Mouse (Mus musculus) kidney, adult 8-10 months (tissue): ENCODE data around the gene Cst13.
"Not testable (repeated sequence)": the region's sequence is repeated elsewhere in the genome, so short reads cannot be mapped to it uniquely, and the experiment has no call there.

ENCODE experiments used
- DNase-seq, 2 experiments: peaks; one replicate each; pipeline ENCODE4 v3.0.0; 2022

The Cst13 gene

GRCm38 (mm10) chr2:148819909-148820308, at the start of gene Cst13:
Gene Cst13, plus strand, starts transcription at chr2:148820081.
- no peak for DNase-seq

GRCm38 (mm10) chr2:148771397-148771796, 48.5 kb upstream of the Cst13 start, which contains the start of gene Cst11:
Gene Cst11, minus strand, starts transcription at chr2:148771497.
- not testable (repeated sequence) for DNase-seq

DNA sequence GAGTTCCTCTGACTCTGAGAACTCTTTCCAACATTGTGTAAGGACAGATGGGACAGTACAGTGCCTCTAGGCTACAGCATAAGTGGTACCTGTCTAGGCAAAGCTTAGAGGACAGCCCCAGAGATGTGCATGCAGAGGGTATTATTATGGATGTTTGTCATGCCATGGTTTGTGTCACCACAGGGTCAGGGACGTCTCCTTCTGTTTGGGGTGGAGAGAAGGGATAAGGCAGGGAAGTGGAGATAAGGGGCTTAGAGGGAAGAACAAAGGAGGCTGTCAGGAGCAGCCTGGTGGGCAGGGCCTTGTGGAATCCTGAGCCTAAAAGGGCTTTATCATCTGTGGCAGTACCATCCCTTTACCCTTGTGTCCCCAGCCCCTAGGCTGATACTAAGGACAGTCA, 38.2 kb upstream of the Cst13 start, which contains the start of gene 8030411F24Rik:
Gene 8030411F24Rik (plus strand): TSS at position 301 of the 400 bp plus-strand sequence.
- no peak for DNase-seq

GRCm38 (mm10) chr2:148789142-148789541, 30.7 kb upstream of the Cst13 start, which contains the start of gene Cst12:
Gene Cst12, plus strand, starts transcription at chr2:148789361.
- no peak for DNase-seq

DNA sequence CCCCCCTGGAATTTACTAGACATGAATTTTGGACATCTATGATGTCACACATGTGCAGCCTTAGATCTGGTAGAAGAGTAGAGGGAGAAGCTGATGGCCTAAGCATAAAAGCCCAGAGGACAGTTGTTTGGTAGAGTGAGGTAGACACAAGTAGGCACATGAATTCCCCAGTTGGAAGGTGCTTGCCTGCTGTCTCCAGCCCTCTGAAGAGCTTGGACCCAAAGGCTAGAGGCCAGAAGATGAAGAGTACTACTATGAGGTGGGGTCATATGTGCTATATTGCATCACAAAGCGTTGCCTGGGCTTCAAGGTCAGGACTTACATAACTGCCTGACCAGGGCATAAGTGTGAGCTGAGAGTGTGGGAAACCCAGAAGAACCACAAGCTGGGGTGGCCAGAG, 21.4 kb upstream of the Cst13 start, which contains the start of gene Cst8:
Gene Cst8 (plus strand): TSS at position 301 of the 400 bp plus-strand sequence.
- DNase-seq, result no peak

DNA sequence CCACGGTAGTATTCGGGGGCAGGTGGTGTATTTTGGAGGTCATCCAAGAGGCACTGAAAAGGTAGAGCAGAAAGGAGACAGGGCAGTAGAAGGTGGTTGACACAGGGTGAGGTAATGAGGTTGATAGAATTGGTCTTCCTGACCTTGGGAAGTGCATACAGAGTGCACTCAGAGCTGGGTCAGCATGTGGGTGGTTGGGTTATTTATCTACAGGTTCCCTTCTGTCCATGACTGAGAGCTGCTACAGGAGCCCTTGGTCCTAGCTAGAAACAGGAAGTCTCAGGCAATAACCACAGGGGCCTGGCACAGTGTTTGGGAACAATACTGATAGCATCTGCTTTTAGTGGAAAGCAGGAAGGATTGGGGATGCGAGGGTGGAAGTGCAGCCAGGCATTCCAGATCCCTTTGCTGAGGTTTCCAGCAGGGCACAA, 18.4 kb upstream of the Cst13 start:
- DNase-seq, result peak; percentile 4 to 5

GRCm38 (mm10) chr2:148806696-148807095, 13.2 kb upstream of the Cst13 start:
- DNase-seq, result no peak

DNA sequence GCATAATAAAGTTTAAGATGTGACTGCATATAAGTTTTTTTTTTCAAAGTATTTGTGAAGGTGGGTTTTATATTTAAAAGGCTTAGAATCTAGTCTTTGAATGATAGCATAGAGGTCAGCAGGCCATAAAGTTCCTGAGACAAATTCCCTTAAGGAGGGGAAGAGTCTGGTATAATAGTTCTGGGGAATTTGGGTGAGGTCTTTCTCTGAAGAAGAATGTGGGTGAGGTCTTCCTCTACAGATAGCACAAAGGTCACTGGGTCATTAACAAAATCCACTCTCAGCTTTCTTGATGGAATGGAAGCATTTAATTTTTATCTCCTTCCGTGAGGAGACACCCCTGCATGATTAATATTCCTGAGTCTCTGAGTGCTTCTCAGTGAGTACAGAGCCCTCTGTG, 6.1 kb downstream of the Cst13 start:
- no peak for DNase-seq

DNA sequence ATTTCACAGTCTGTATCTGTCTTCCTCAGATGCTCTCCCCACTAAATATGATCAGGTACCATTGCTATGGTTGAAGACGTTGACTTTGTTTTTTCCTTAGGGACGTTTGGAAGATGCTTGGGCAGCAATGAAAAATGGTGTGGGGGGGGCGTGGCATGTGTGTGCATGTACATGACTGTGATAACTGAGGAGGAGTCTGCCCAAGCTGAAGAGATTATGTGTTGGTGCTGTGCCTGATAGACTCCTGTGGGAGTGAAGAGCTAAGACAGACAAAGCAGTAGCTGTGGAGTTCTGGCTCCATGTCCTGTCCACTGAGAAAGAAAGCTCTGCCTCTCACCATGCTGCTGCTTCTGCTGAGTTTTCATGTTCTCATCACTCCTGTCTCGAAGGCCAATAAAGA, 15.0 kb downstream of the Cst13 start, which contains the start of gene Cst9:
Gene Cst9 (plus strand): TSS at position 236 of the 400 bp plus-strand sequence.
- no peak for DNase-seq

DNA sequence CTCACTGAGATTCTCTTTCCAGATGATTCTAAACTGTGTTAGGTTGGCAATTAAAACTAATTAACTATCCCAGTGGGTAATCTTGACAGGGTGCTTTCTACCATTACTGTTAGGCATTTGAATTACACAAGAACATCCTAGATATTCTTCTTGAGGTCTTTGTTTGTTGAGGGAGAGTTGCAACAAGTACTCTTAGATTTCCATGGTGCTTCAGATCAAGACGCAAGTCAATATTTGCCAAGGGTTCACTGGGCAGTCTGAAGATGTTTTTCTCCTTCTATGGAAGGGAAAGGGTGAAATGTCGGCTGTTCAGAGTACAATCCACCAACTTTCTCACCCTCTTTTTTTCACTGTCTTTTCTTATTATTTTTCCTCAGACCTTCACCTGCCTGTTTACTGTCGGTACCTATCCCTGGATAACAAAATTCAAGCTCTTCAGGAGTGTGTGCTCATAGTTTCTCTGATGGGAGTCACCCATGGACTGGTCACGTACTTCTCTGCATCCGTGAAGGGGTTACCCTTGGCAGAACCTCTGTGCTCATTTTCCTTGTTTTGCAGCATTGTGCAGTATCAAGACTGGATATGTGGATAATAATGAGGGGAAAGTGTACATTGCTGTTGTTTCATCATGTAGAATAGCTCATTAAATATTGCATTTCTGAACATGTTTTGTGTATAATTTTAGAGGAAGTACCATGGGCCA, 18.3 kb downstream of the Cst13 start:
- no peak for DNase-seq

DNA sequence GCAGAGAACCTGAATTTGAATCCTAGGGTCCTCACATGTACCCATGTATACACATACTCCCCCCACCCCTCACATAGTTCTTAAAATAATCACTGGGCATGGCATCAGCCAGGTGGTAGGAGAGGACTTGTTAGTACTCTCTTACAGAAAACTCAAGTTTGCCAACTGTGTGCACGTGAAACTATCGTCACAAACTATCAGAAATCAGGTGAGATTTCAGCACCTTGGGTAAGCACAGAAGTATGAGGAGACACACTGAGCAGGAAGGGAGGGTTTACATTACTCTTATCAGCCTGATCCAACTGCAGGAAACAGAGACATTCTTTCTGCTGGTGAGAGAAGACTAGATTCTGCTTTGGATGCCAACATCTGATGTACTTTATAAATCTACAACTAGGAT, 19.3 kb downstream of the Cst13 start:
- DNase-seq, result no peak

DNA sequence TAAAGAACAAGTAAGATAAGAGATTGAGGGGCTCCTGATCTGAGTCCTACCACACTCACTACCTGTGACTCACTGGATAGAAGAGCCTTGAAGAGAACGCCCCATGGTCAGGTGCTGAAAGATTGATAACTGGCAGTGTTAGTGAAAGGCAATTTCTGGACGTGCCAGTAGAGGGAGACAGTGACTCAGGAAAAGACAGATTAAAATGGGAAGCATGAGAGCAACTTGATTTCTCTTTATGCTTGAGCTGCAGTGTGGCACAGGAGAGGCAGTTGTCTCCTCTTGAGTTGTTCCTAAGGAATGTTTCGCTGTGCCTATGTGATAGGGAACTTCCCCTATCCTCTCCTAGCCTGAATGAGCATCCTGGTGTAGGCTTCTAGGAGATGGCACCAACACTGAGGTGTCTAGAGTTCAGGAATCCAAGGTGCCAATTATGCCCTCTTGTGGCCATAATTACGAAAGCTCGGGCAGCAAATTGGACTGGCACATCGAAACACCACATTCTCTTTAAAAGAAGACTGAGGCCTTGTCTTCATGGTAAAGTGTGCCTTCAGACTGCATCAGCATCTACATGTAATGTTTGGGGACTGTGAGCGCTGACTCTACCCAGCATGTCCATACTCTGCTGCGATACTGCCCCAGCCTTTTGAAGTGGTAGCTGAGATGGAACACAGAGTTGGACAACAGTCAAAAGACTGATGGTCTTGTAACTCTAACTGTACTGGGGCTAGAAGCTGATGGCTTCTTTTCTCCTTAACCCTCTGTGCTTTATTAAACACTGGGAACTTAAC, 31.4 kb downstream of the Cst13 start:
- peak; percentile 76 to 91 for DNase-seq

- DNase-seq, result no peak
Measured at GRCm38 (mm10) chr2:148856630-148857400, 36.9 kb downstream of the Cst13 start.

- DNase-seq, result no peak
Measured at GRCm38 (mm10) chr2:148857506-148857905, 37.6 kb downstream of the Cst13 start.

GRCm38 (mm10) chr2:148860993-148861392, 41.1 kb downstream of the Cst13 start:
- DNase-seq, result no peak

DNA sequence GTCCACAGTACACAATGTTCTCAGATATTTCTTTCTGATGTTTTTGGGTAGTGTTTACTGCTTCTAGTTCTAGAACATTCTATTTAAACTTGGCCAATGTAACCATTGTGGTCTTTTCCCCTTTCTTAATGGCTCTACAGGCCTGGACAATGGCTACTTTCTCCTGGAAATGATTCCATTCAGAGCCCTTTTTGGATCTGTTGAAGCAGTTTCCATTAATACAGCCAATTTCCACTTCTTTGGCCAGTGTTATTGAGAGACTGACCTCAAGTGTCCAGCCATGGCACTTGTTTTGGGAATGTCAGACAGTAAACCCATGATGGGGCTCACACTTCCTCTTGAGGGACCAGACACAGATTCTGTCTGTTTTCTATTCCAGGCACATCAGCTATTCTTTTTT, 41.8 kb downstream of the Cst13 start:
- DNase-seq, result no peak

DNA sequence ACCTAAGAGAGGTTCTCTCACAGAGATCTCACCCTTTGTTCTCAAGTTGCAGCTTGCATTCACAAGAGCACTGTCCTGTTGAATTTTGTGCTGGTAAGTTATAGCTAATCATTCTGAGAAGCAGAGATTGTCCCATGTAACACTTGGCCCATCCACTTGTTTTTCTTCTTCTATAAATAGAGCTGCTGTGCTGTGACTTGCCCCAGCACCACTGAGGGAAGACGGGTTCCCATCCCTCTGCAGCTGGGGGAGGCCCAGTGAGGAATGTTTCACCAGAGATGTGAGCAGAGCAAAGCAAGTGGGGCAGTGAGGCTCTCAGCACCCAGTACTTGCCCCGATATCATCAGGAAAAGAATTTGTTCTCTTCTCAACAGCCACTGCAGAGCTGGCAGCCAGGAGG, 45.1 kb downstream of the Cst13 start, which contains the start of gene 9230104L09Rik:
Gene 9230104L09Rik (minus strand): TSS at position 73 of the 400 bp plus-strand sequence.
- no peak for DNase-seq

DNA sequence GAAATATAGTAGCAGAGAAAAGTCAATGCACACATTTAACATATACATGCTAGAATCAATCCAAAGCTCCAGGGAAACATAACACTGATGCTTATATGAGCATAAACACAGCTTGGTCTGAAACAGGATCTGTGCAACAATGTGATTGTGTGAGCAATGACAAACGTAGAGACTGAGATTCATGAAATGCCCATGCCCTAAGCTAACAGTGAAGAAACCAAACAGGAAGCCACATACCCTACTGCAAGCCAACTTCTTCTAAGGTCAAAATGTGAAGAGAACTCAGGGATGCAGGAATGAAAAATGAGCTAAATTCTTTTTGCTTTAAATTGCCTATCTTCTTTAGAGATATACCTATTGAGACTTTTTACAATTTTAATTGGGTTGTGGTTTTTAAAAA, 49.1 kb downstream of the Cst13 start:
- DNase-seq, result no peak

DNA sequence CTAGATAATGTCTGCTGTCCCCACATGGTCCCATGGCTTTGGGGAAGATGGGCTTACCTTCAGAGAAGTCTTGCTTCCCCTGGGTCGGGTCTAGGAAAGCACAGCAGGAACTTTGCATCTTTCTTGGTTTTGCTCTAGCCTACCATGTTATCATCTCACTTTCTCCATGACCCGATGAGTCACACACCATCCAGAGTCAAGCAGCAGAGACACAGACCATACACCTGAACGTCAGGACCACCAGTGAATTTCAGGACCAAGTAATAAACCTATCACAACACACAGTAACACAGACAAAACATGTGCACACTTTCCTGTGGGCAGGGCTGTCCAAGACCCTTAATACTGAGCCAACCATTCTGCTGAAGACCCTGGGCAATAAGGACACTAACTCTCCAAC, 50.6 kb downstream of the Cst13 start:
- no peak for DNase-seq

GRCm38 (mm10) chr2:148872860-148873259, 53.0 kb downstream of the Cst13 start:
- DNase-seq, result no peak

- no peak for DNase-seq
Measured at GRCm38 (mm10) chr2:148874224-148874616, 54.3 kb downstream of the Cst13 start.

DNA sequence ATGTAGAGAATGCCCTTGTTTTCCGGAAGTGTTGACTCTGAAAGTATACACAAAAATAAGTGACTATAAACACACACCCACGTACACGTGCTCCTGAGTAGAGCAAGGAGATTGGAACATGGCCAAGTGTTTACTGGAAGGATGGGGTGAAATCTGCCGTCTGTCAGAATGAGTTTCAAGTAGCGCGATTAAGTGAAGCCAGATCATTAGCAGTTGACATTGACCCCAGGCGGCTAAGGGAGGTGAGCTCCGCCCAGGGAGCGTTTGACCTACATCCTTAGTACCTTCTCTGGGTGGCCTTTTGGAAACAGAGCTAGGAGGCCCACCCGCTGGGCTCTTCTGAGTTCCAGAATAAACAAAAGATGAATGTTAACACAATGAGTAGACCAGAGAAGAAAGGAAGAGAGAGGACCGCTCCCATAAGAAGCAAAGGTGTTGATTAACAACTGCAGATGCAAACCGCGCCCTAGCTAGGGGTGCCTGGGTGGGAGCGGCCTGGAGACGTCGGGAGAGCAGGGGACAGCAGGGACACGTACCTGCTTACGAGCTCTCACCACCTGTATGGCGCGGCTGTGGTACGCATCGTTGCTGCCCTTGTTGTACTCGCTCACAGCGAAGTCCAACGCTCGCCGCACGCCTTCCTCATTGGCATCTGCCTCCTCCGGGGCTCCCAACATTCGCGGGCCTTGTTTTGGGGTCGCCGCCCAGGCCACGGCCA, 54.9 kb downstream of the Cst13 start:
- DNase-seq, result peak in 1 of 2 experiments; percentile 38
